Mouse (Mus musculus): ENCODE results near the gene Gm3646.

GRCm38 (mm10) chr1:39754224-39754957 is 50.7 kb downstream of the Gm3646 start:
- TF ChIP-seq CTCF (IDR thresholded peaks at IDR 0.05; ENCODE audit: extremely low read depth, insufficient read depth, insufficient read length, insufficient replicate concordance) (no peak), POLR2A (IDR thresholded peaks at IDR 0.05; ENCODE audit: low read depth, low read length) (no peak)
